Mouse (Mus musculus): ENCODE measurements around the gene Faxc. TPM values are rescaled to one million over a fixed set of nuclear protein-coding genes. Genes with fewer than 3 reads are reported as not detected.

The Faxc gene
- polyA plus RNA-seq, 1 experiment from 2014 or later, result 8.0 TPM

- Histone ChIP-seq H3K4me2 (no peak overlapping the region), H3K4me1 (ENCODE audit: insufficient read depth) (no peaks in the 10 kb centered on the region), H3K9ac (no peak overlapping the region), H3K36me3 (ENCODE audit: insufficient read depth) (no peaks in the 10 kb centered on the region), H3K27me3 (ENCODE audit: insufficient read depth, low read length) (no peaks in the 10 kb centered on the region), H3K27ac (ENCODE audit: low read depth) (no peak overlapping the region), H3K9me3 (ENCODE audit: low read depth, low read length) (no peaks in the 10 kb centered on the region), H3K4me3 (ENCODE audit: low read depth, low read length) (no peak overlapping the region)
- ATAC-seq (ENCODE audit: insufficient read depth), result no peak
- no peak for TF ChIP-seq CTCF (IDR thresholded peaks at IDR 0.05; ENCODE audit: low read depth)
- WGBS, result 92% methylated on average over 9 of the region's 9 CpGs
- DNase-seq, result no peak
These were observed 51.3 kb downstream of the Faxc start for GRCm38 (mm10) chr4:21982449-21982848.

GRCm38 (mm10) chr4:21986857-21987256, 55.7 kb downstream of the Faxc start:
- DNase-seq, result no peak
- no peaks in the 10 kb centered on the region for H3K4me1 ChIP-seq (ENCODE audit: insufficient read depth)
- no peak for TF ChIP-seq CTCF (IDR thresholded peaks at IDR 0.05; ENCODE audit: low read depth)
- no peaks in the 10 kb centered on the region for H3K27me3 ChIP-seq (ENCODE audit: insufficient read depth, low read length)
- H3K4me3 ChIP-seq (ENCODE audit: low read depth, low read length), result no peak overlapping the region
- WGBS, result 78% methylated on average over 8 of the region's 8 CpGs
- ATAC-seq (ENCODE audit: insufficient read depth), result no peak
- H3K4me2 ChIP-seq, result no peak overlapping the region
- no peak overlapping the region for H3K27ac ChIP-seq (ENCODE audit: low read depth)
- H3K9me3 ChIP-seq (ENCODE audit: low read depth, low read length), result no peaks in the 10 kb centered on the region
- no peaks in the 10 kb centered on the region for H3K36me3 ChIP-seq (ENCODE audit: insufficient read depth)
- no peak overlapping the region for H3K9ac ChIP-seq

- Histone ChIP-seq H3K4me2 (no peak overlapping the region), H3K4me3 (ENCODE audit: low read depth, low read length) (no peak overlapping the region), H3K4me1 (ENCODE audit: insufficient read depth) (no peaks in the 10 kb centered on the region), H3K9me3 (ENCODE audit: low read depth, low read length) (no peaks in the 10 kb centered on the region), H3K27ac (ENCODE audit: low read depth) (no peak overlapping the region), H3K27me3 (ENCODE audit: insufficient read depth, low read length) (no peaks in the 10 kb centered on the region), H3K9ac (no peak overlapping the region), H3K36me3 (ENCODE audit: insufficient read depth) (no peaks in the 10 kb centered on the region)
- no peak for DNase-seq
- WGBS, result 74% methylated on average over 10 of the region's 10 CpGs
- no peak for ATAC-seq (ENCODE audit: insufficient read depth)
- TF ChIP-seq CTCF (IDR thresholded peaks at IDR 0.05; ENCODE audit: low read depth), result no peak
These were observed 56.3 kb downstream of the Faxc start for GRCm38 (mm10) chr4:21987460-21987859.

GRCm38 (mm10) chr4:21989571-21990091, 58.5 kb downstream of the Faxc start:
- TF ChIP-seq CTCF (IDR thresholded peaks at IDR 0.05; ENCODE audit: low read depth), result no peak
- WGBS, result 80% methylated on average over 3 of the region's 3 CpGs
- H3K27me3 ChIP-seq (ENCODE audit: insufficient read depth, low read length), result no peaks in the 10 kb centered on the region
- H3K9ac ChIP-seq, result no peak overlapping the region
- no peak overlapping the region for H3K27ac ChIP-seq (ENCODE audit: low read depth)
- no peak overlapping the region for H3K4me2 ChIP-seq
- no peak overlapping the region for H3K4me3 ChIP-seq (ENCODE audit: low read depth, low read length)
- no peak for DNase-seq
- no peaks in the 10 kb centered on the region for H3K9me3 ChIP-seq (ENCODE audit: low read depth, low read length)
- H3K36me3 ChIP-seq (ENCODE audit: insufficient read depth), result peaks cover 4% of the 10 kb centered on the region; the same call in 1 of the 2 replicates
- no peak for ATAC-seq (ENCODE audit: insufficient read depth)
- H3K4me1 ChIP-seq (ENCODE audit: insufficient read depth), result no peaks in the 10 kb centered on the region

- Histone ChIP-seq H3K9ac (no peak overlapping the region), H3K27ac (ENCODE audit: low read depth) (no peak overlapping the region), H3K9me3 (ENCODE audit: low read depth, low read length) (no peaks in the 10 kb centered on the region), H3K4me2 (no peak overlapping the region), H3K4me1 (ENCODE audit: insufficient read depth) (no peaks in the 10 kb centered on the region), H3K4me3 (ENCODE audit: low read depth, low read length) (no peak overlapping the region), H3K36me3 (ENCODE audit: insufficient read depth) (peaks cover 4% of the 10 kb centered on the region; the same call in 1 of the 2 replicates), H3K27me3 (ENCODE audit: insufficient read depth, low read length) (no peaks in the 10 kb centered on the region)
- peak; percentile 82; the same call in 1 of the 2 replicates for ATAC-seq (ENCODE audit: insufficient read depth)
- peak; percentile 49 for TF ChIP-seq CTCF (IDR thresholded peaks at IDR 0.05; ENCODE audit: low read depth)
- peak; percentile 81 for DNase-seq
- 31% methylated on average over 3 of the region's 3 CpGs for WGBS
These were observed 59.6 kb downstream of the Faxc start for GRCm38 (mm10) chr4:21990580-21991235.

- Histone ChIP-seq H3K4me3 (ENCODE audit: low read depth, low read length) (no peak overlapping the region), H3K27ac (ENCODE audit: low read depth) (no peak overlapping the region), H3K9me3 (ENCODE audit: low read depth, low read length) (no peaks in the 10 kb centered on the region), H3K4me1 (ENCODE audit: insufficient read depth) (no peaks in the 10 kb centered on the region), H3K4me2 (no peak overlapping the region), H3K36me3 (ENCODE audit: insufficient read depth) (no peaks in the 10 kb centered on the region), H3K27me3 (ENCODE audit: insufficient read depth, low read length) (no peaks in the 10 kb centered on the region), H3K9ac (no peak overlapping the region)
- DNase-seq (peak; percentile 91), ATAC-seq (ENCODE audit: insufficient read depth) (peak; percentile 65; the same call in 1 of the 2 replicates)
- TF ChIP-seq CTCF (IDR thresholded peaks at IDR 0.05; ENCODE audit: low read depth), result peak; percentile 75
- 10% methylated on average over 9 of the region's 9 CpGs for WGBS
These were observed 86.7 kb downstream of the Faxc start for GRCm38 (mm10) chr4:22017656-22018379.

GRCm38 (mm10) chr4:22018414-22018813, 87.3 kb downstream of the Faxc start:
- TF ChIP-seq CTCF (IDR thresholded peaks at IDR 0.05; ENCODE audit: low read depth), result no peak
- Histone ChIP-seq H3K9ac (no peak overlapping the region), H3K4me3 (ENCODE audit: low read depth, low read length) (no peak overlapping the region), H3K27ac (ENCODE audit: low read depth) (no peak overlapping the region), H3K36me3 (ENCODE audit: insufficient read depth) (no peaks in the 10 kb centered on the region), H3K9me3 (ENCODE audit: low read depth, low read length) (no peaks in the 10 kb centered on the region), H3K4me1 (ENCODE audit: insufficient read depth) (no peaks in the 10 kb centered on the region), H3K27me3 (ENCODE audit: insufficient read depth, low read length) (no peaks in the 10 kb centered on the region), H3K4me2 (no peak overlapping the region)
- 50% methylated on average over 5 of the region's 5 CpGs for WGBS
- no peak for DNase-seq
- no peak for ATAC-seq (ENCODE audit: insufficient read depth)
